Mouse (Mus musculus) gastrocnemius, postnatal 10 days (tissue): ENCODE measurements around the gene Morn5. TPM values are rescaled to one million over a fixed set of nuclear protein-coding genes. Genes with fewer than 3 reads are reported as not detected.

ENCODE experiments used
- DNase-seq: peaks from one replicate; pipeline ENCODE4 v3.0.0; 2021; ENCODE audit warnings: mixed read lengths
- long read RNA-seq, 2 experiments: library from polyadenylated mRNA; stranded (forward); transcript quantifications; one replicate each; pipeline ENCODE4 v2.0.0; 2021
- total RNA-seq, 2 experiments: library from RNA; stranded (reverse); gene quantifications; 2 replicates each; pipeline ENCODE4 v1.2.3; 2021

Gene Morn5
- not detected for total RNA-seq
- long read RNA-seq, experiment 1: 0 reads
- long read RNA-seq, experiment 2: 0 reads

GRCm38 (mm10) chr2:36048748-36049566 lies at the start of gene Morn5, which contains the start of gene Ndufa8:
Gene Morn5, plus strand, starts transcription at chr2:36049458.
Gene Ndufa8, minus strand, starts transcription at chr2:36049406.
- DNase-seq: peak; percentile 99

- no peak for DNase-seq
Measured at GRCm38 (mm10) chr2:36000390-36000789, 48.9 kb upstream of the Morn5 start.

- no peak for DNase-seq
Measured at GRCm38 (mm10) chr2:36002188-36002587, 47.1 kb upstream of the Morn5 start.

- DNase-seq: peak; percentile 48
Measured at GRCm38 (mm10) chr2:36008071-36008470, 41.2 kb upstream of the Morn5 start.

GRCm38 (mm10) chr2:36009386-36009785 lies 39.9 kb upstream of the Morn5 start:
- peak; percentile 75 for DNase-seq

GRCm38 (mm10) chr2:36010579-36010978 lies 38.7 kb upstream of the Morn5 start:
- DNase-seq: no peak

- DNase-seq: peak; percentile 22
Measured at GRCm38 (mm10) chr2:36011331-36011825, 37.9 kb upstream of the Morn5 start.

- no peak for DNase-seq
Measured at GRCm38 (mm10) chr2:36013010-36013409, 36.2 kb upstream of the Morn5 start.

GRCm38 (mm10) chr2:36021385-36022159 lies 27.7 kb upstream of the Morn5 start:
- DNase-seq: peak; percentile 88

- no peak for DNase-seq
Measured at GRCm38 (mm10) chr2:36023291-36023690, 26.0 kb upstream of the Morn5 start.

- no peak for DNase-seq
Measured at GRCm38 (mm10) chr2:36032884-36033283, 16.4 kb upstream of the Morn5 start.

- DNase-seq: no peak
Measured at GRCm38 (mm10) chr2:36033966-36034365, 15.3 kb upstream of the Morn5 start.

GRCm38 (mm10) chr2:36034898-36035297 lies 14.4 kb upstream of the Morn5 start:
- DNase-seq: no peak

GRCm38 (mm10) chr2:36035413-36036081 lies 13.7 kb upstream of the Morn5 start:
- DNase-seq: no peak

- no peak for DNase-seq
Measured at GRCm38 (mm10) chr2:36039297-36039985, 9.8 kb upstream of the Morn5 start.

GRCm38 (mm10) chr2:36040872-36041271 lies 8.4 kb upstream of the Morn5 start:
- no peak for DNase-seq

- DNase-seq: no peak
Measured at GRCm38 (mm10) chr2:36048164-36048563, 1.1 kb upstream of the Morn5 start.

- DNase-seq: no peak
Measured at GRCm38 (mm10) chr2:36049567-36049954, 303 bp downstream of the Morn5 start.

GRCm38 (mm10) chr2:36053249-36053648 lies 4.0 kb downstream of the Morn5 start:
- DNase-seq: no peak

GRCm38 (mm10) chr2:36056248-36056647 lies 7.0 kb downstream of the Morn5 start:
- peak; percentile 39 for DNase-seq

- DNase-seq: no peak
Measured at GRCm38 (mm10) chr2:36061409-36061808, 12.2 kb downstream of the Morn5 start.

- no peak for DNase-seq
Measured at GRCm38 (mm10) chr2:36067132-36067531, 17.9 kb downstream of the Morn5 start.
